Mouse (Mus musculus): Measurements from ENCODE around the gene Tmem86b. TPM values are rescaled to one million over a fixed set of nuclear protein-coding genes. Genes with fewer than 3 reads are reported as not detected.

Tmem86b gene
- polyA plus RNA-seq, 1 experiment from 2014 or later = 1.4 TPM

GRCm38 (mm10) chr7:4643225-4643624 is 12.0 kb upstream of the Tmem86b start:
- no peak overlapping the region for H3K27ac ChIP-seq (ENCODE audit: low read length)
- no peaks in the 10 kb centered on the region for H3K9me3 ChIP-seq (ENCODE audit: control insufficient read depth, low read depth, low read length)
- no peak overlapping the region for H3K4me3 ChIP-seq (ENCODE audit: low read depth, low read length)
- no peak overlapping the region for H3K4me2 ChIP-seq (replicated peaks; ENCODE audit: low read depth, low read length)
- peaks cover 57% of the 10 kb centered on the region for H3K36me3 ChIP-seq (ENCODE audit: control insufficient read depth, insufficient read depth, low read length)
- 91% methylated on average over 6 of the region's 6 CpGs for WGBS
- no peak for ATAC-seq (ENCODE audit: insufficient number of reproducible peaks, insufficient read depth, low FRiP score, low read depth)
- no peak overlapping the region for H3K9ac ChIP-seq (replicated peaks; ENCODE audit: low read depth, low read length)
- H3K27me3 ChIP-seq (ENCODE audit: control insufficient read depth, insufficient read depth, low read length) = no peaks in the 10 kb centered on the region
- no peaks in the 10 kb centered on the region for H3K4me1 ChIP-seq (ENCODE audit: control insufficient read depth, insufficient read depth, low read length)

GRCm38 (mm10) chr7:4641956-4642355 is 10.7 kb upstream of the Tmem86b start:
- Histone ChIP-seq H3K9ac (replicated peaks; ENCODE audit: low read depth, low read length) (no peak overlapping the region), H3K4me3 (ENCODE audit: low read depth, low read length) (no peak overlapping the region), H3K9me3 (ENCODE audit: control insufficient read depth, low read depth, low read length) (no peaks in the 10 kb centered on the region), H3K27ac (ENCODE audit: low read length) (no peak overlapping the region), H3K4me2 (replicated peaks; ENCODE audit: low read depth, low read length) (no peak overlapping the region), H3K36me3 (ENCODE audit: control insufficient read depth, insufficient read depth, low read length) (peaks cover 65% of the 10 kb centered on the region), H3K4me1 (ENCODE audit: control insufficient read depth, insufficient read depth, low read length) (no peaks in the 10 kb centered on the region), H3K27me3 (ENCODE audit: control insufficient read depth, insufficient read depth, low read length) (no peaks in the 10 kb centered on the region)
- 74% methylated on average over 7 of the region's 7 CpGs for WGBS
- no peak for ATAC-seq (ENCODE audit: insufficient number of reproducible peaks, insufficient read depth, low FRiP score, low read depth)

GRCm38 (mm10) chr7:4641155-4641554 is 9.9 kb upstream of the Tmem86b start:
- Histone ChIP-seq H3K4me2 (replicated peaks; ENCODE audit: low read depth, low read length) (no peak overlapping the region), H3K4me3 (ENCODE audit: low read depth, low read length) (no peak overlapping the region), H3K36me3 (ENCODE audit: control insufficient read depth, insufficient read depth, low read length) (peaks cover 61% of the 10 kb centered on the region), H3K9me3 (ENCODE audit: control insufficient read depth, low read depth, low read length) (no peaks in the 10 kb centered on the region), H3K27ac (ENCODE audit: low read length) (no peak overlapping the region), H3K4me1 (ENCODE audit: control insufficient read depth, insufficient read depth, low read length) (no peaks in the 10 kb centered on the region), H3K9ac (replicated peaks; ENCODE audit: low read depth, low read length) (no peak overlapping the region), H3K27me3 (ENCODE audit: control insufficient read depth, insufficient read depth, low read length) (no peaks in the 10 kb centered on the region)
- 82% methylated on average over 11 of the region's 11 CpGs for WGBS
- ATAC-seq (ENCODE audit: insufficient number of reproducible peaks, insufficient read depth, low FRiP score, low read depth) = no peak

GRCm38 (mm10) chr7:4636179-4636578 is 5.0 kb upstream of the Tmem86b start:
- no peaks in the 10 kb centered on the region for H3K27me3 ChIP-seq (ENCODE audit: control insufficient read depth, insufficient read depth, low read length)
- no peaks in the 10 kb centered on the region for H3K4me1 ChIP-seq (ENCODE audit: control insufficient read depth, insufficient read depth, low read length)
- H3K9ac ChIP-seq (replicated peaks; ENCODE audit: low read depth, low read length) = no peak overlapping the region
- WGBS = 82% methylated on average over 4 of the region's 4 CpGs
- no peak overlapping the region for H3K4me2 ChIP-seq (replicated peaks; ENCODE audit: low read depth, low read length)
- no peak overlapping the region for H3K27ac ChIP-seq (ENCODE audit: low read length)
- ATAC-seq (ENCODE audit: insufficient number of reproducible peaks, insufficient read depth, low FRiP score, low read depth) = no peak
- H3K36me3 ChIP-seq (ENCODE audit: control insufficient read depth, insufficient read depth, low read length) = peaks cover 66% of the 10 kb centered on the region
- H3K4me3 ChIP-seq (ENCODE audit: low read depth, low read length) = no peak overlapping the region
- H3K9me3 ChIP-seq (ENCODE audit: control insufficient read depth, low read depth, low read length) = no peaks in the 10 kb centered on the region

- Histone ChIP-seq H3K4me1 (ENCODE audit: control insufficient read depth, insufficient read depth, low read length) (no peaks in the 10 kb centered on the region), H3K4me2 (replicated peaks; ENCODE audit: low read depth, low read length) (no peak overlapping the region), H3K9ac (replicated peaks; ENCODE audit: low read depth, low read length) (no peak overlapping the region), H3K4me3 (ENCODE audit: low read depth, low read length) (no peak overlapping the region), H3K27ac (ENCODE audit: low read length) (no peak overlapping the region), H3K36me3 (ENCODE audit: control insufficient read depth, insufficient read depth, low read length) (peaks cover 43% of the 10 kb centered on the region), H3K27me3 (ENCODE audit: control insufficient read depth, insufficient read depth, low read length) (no peaks in the 10 kb centered on the region), H3K9me3 (ENCODE audit: control insufficient read depth, low read depth, low read length) (no peaks in the 10 kb centered on the region)
- 79% methylated on average over 1 of the region's 1 CpGs for WGBS
- ATAC-seq (ENCODE audit: insufficient number of reproducible peaks, insufficient read depth, low FRiP score, low read depth) = 0 out of 2 replicates have a peak, but pooled peaks have one; percentile 40
Measured at GRCm38 (mm10) chr7:4630198-4630597, 1.0 kb downstream of the Tmem86b start.

GRCm38 (mm10) chr7:4629586-4629985 is 1.6 kb downstream of the Tmem86b start:
- Histone ChIP-seq H3K9ac (replicated peaks; ENCODE audit: low read depth, low read length) (no peak overlapping the region), H3K36me3 (ENCODE audit: control insufficient read depth, insufficient read depth, low read length) (peaks cover 43% of the 10 kb centered on the region), H3K27ac (ENCODE audit: low read length) (no peak overlapping the region), H3K27me3 (ENCODE audit: control insufficient read depth, insufficient read depth, low read length) (no peaks in the 10 kb centered on the region), H3K4me3 (ENCODE audit: low read depth, low read length) (no peak overlapping the region), H3K9me3 (ENCODE audit: control insufficient read depth, low read depth, low read length) (no peaks in the 10 kb centered on the region), H3K4me1 (ENCODE audit: control insufficient read depth, insufficient read depth, low read length) (no peaks in the 10 kb centered on the region), H3K4me2 (replicated peaks; ENCODE audit: low read depth, low read length) (no peak overlapping the region)
- no peak for ATAC-seq (ENCODE audit: insufficient number of reproducible peaks, insufficient read depth, low FRiP score, low read depth)
- WGBS = 80% methylated on average over 5 of the region's 5 CpGs

- Histone ChIP-seq H3K4me2 (replicated peaks; ENCODE audit: low read depth, low read length) (no peak overlapping the region), H3K9ac (replicated peaks; ENCODE audit: low read depth, low read length) (no peak overlapping the region), H3K4me3 (ENCODE audit: low read depth, low read length) (no peak overlapping the region), H3K36me3 (ENCODE audit: control insufficient read depth, insufficient read depth, low read length) (peaks cover 12% of the 10 kb centered on the region), H3K27ac (ENCODE audit: low read length) (no peak overlapping the region), H3K27me3 (ENCODE audit: control insufficient read depth, insufficient read depth, low read length) (no peaks in the 10 kb centered on the region), H3K9me3 (ENCODE audit: control insufficient read depth, low read depth, low read length) (no peaks in the 10 kb centered on the region), H3K4me1 (ENCODE audit: control insufficient read depth, insufficient read depth, low read length) (no peaks in the 10 kb centered on the region)
- WGBS = 85% methylated on average over 2 of the region's 2 CpGs
- no peak for ATAC-seq (ENCODE audit: insufficient number of reproducible peaks, insufficient read depth, low FRiP score, low read depth)
Measured at GRCm38 (mm10) chr7:4625928-4626327, 5.3 kb downstream of the Tmem86b start.

- Histone ChIP-seq H3K27me3 (ENCODE audit: control insufficient read depth, insufficient read depth, low read length) (no peaks in the 10 kb centered on the region), H3K9ac (replicated peaks; ENCODE audit: low read depth, low read length) (no peak overlapping the region), H3K27ac (ENCODE audit: low read length) (no peak overlapping the region), H3K9me3 (ENCODE audit: control insufficient read depth, low read depth, low read length) (no peaks in the 10 kb centered on the region), H3K4me1 (ENCODE audit: control insufficient read depth, insufficient read depth, low read length) (no peaks in the 10 kb centered on the region), H3K4me3 (ENCODE audit: low read depth, low read length) (no peak overlapping the region), H3K36me3 (ENCODE audit: control insufficient read depth, insufficient read depth, low read length) (peaks cover 6% of the 10 kb centered on the region; the same call in 1 of the 2 replicates), H3K4me2 (replicated peaks; ENCODE audit: low read depth, low read length) (no peak overlapping the region)
- no peak for ATAC-seq (ENCODE audit: insufficient number of reproducible peaks, insufficient read depth, low FRiP score, low read depth)
- 62% methylated on average over 1 of the region's 1 CpGs for WGBS
Measured at GRCm38 (mm10) chr7:4624343-4624742, 6.9 kb downstream of the Tmem86b start.

GRCm38 (mm10) chr7:4623544-4624189 is 7.6 kb downstream of the Tmem86b start:
- Histone ChIP-seq H3K36me3 (ENCODE audit: control insufficient read depth, insufficient read depth, low read length) (peaks cover 3% of the 10 kb centered on the region; the same call in 1 of the 2 replicates), H3K4me2 (replicated peaks; ENCODE audit: low read depth, low read length) (no peak overlapping the region), H3K4me3 (ENCODE audit: low read depth, low read length) (no peak overlapping the region), H3K27me3 (ENCODE audit: control insufficient read depth, insufficient read depth, low read length) (no peaks in the 10 kb centered on the region), H3K27ac (ENCODE audit: low read length) (no peak overlapping the region), H3K4me1 (ENCODE audit: control insufficient read depth, insufficient read depth, low read length) (no peaks in the 10 kb centered on the region), H3K9ac (replicated peaks; ENCODE audit: low read depth, low read length) (no peak overlapping the region), H3K9me3 (ENCODE audit: control insufficient read depth, low read depth, low read length) (no peaks in the 10 kb centered on the region)
- 14% methylated on average over 4 of the region's 4 CpGs for WGBS
- ATAC-seq (ENCODE audit: insufficient number of reproducible peaks, insufficient read depth, low FRiP score, low read depth) = no peak
